Mouse (Mus musculus) liver, embryonic 11.5 days (tissue): Measurements from ENCODE around the gene Gm11172. TPM values are rescaled to one million over a fixed set of nuclear protein-coding genes. Genes with fewer than 3 reads are reported as not detected.

Experiments used
- ATAC-seq: fragments of 200-750 bp; cut with Nextera tagmentation; replicated peaks from 2 replicates; pipeline ENCODE4 v1.8.0; 2017; ENCODE audit warnings: moderate number of reproducible peaks, mild to moderate bottlenecking, moderate TSS enrichment, moderate library complexity; ENCODE audit not compliant: low FRiP score
- DNase-seq: peaks from one replicate; pipeline ENCODE4 v3.0.0-alpha.2; 2017; ENCODE audit warnings: low spot score
- H3K27ac ChIP-seq: fragments of 300-500 bp; sonication (generic); 2 replicates; pipeline ENCODE4 v1.5.1; 2014; ENCODE audit warnings: mild to moderate bottlenecking, low read depth, low read length, control low read depth
- H3K27me3 ChIP-seq: fragments of 300-500 bp; sonication (generic); replicated peaks from 2 replicates; pipeline ENCODE4 v1.6.1; 2014; ENCODE audit warnings: low read length, mixed read lengths; ENCODE audit not compliant: control insufficient read depth, insufficient read depth
- H3K36me3 ChIP-seq: fragments of 300-500 bp; sonication (generic); 2 replicates; pipeline ENCODE4 v1.6.1; 2014; ENCODE audit warnings: mild to moderate bottlenecking, low read length, moderate library complexity, mixed read lengths; ENCODE audit not compliant: control insufficient read depth, insufficient read depth
- H3K4me1 ChIP-seq: fragments of 300-500 bp; sonication (generic); replicated peaks from 2 replicates; pipeline ENCODE4 v1.6.1; 2014; ENCODE audit warnings: low read length, mixed read lengths; ENCODE audit not compliant: control insufficient read depth, insufficient read depth
- H3K4me2 ChIP-seq: fragments of 300-500 bp; sonication (generic); 2 replicates; pipeline ENCODE4 v1.6.1; 2014; ENCODE audit warnings: mild to moderate bottlenecking, control low read depth, moderate library complexity
- H3K4me3 ChIP-seq: fragments of 300-500 bp; sonication (generic); 2 replicates; pipeline ENCODE4 v1.5.1; 2014; ENCODE audit warnings: low read depth, low read length, control low read depth
- H3K9ac ChIP-seq: fragments of 300-500 bp; sonication (generic); 2 replicates; pipeline ENCODE4 v1.6.1; 2014; ENCODE audit warnings: low read depth, low read length, control low read depth
- H3K9me3 ChIP-seq: fragments of 300-500 bp; sonication (generic); 2 replicates; pipeline ENCODE4 v1.6.1; 2016; ENCODE audit warnings: low read length, inconsistent platforms, mixed read lengths; ENCODE audit not compliant: control insufficient read depth
- WGBS: fragments of 180-500 bp; shearing (Covaris S2); extraction: QIAGEN DNeasy Blood & Tissue Kit; methylation state at CpG from one replicate; pipeline ENCODE4 v1.1.7; 2014; 5-methylcytosine and 5-hydroxymethylcytosine counted together
- polyA plus RNA-seq: library from polyadenylated mRNA; unstranded; fragments of >200 nt; fragmentation: Nextera tagmentation; extraction: Ambion mirVana; gene quantifications from 2 replicates; pipeline ENCODE4 v1.2.1, GENCODE M21; 2014

The Gm11172 gene
- polyA plus RNA-seq, 1 experiment from 2014 or later: not detected

DNA sequence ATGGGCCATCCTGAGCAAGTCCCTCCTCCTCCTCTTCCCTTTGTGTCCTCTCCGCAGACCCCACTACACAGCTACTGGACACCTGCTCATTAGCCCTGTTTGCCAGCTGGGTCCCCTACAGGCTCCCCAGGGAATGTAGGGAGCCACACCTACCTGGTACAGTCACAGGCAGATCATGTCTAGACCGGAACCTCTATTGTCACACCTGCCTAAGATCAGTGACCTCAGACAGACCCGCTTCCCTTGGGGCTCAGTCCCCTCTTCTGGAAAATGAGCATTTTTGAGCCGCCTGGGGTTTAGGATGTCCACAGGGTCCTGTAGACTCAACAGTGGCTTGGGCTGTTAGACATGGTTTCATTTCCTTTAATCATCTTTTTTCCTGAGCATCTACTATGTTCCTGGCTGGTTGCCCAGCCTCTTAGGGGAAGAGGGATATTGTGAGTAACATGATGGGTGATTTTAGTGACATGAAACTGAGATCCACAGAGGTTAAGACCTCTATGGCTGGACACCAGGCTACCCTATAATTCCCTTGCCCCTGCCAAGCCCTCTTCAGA lies 5.9 kb downstream of the Gm11172 start:
- WGBS: 86% methylated on average over 4 of the region's 4 CpGs
- no peak overlapping the region for H3K9ac ChIP-seq
- no peak overlapping the region for H3K27ac ChIP-seq
- no peak for ATAC-seq
- H3K27me3 ChIP-seq: no peaks in the 10 kb centered on the region
- H3K4me3 ChIP-seq: no peak overlapping the region
- H3K4me1 ChIP-seq: no peaks in the 10 kb centered on the region
- no peaks in the 10 kb centered on the region for H3K9me3 ChIP-seq
- H3K4me2 ChIP-seq: no peak overlapping the region
- no peak for DNase-seq
- H3K36me3 ChIP-seq: no peaks in the 10 kb centered on the region

DNA sequence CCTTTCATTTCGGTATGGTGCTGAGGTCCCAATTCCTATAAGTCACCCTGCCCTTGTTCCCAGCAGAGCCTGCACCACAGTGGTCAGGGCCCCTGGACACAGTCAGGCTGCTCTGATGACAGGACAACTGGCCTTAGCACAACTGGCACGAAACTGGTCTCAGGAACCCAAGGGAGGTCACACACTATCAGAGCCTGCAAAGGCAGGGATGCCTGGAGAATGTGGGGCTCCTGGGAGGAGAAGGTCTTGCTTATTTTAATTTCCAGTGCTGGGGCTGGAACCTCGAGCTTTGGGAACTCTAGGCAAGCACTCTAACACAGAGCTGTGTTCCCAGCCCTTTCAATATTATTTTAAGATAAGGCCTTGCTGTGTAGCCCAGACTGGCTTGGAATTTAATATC lies 7.3 kb downstream of the Gm11172 start:
- Histone ChIP-seq H3K4me3 (no peak overlapping the region), H3K9ac (no peak overlapping the region), H3K4me1 (no peaks in the 10 kb centered on the region), H3K27ac (no peak overlapping the region), H3K9me3 (no peaks in the 10 kb centered on the region), H3K27me3 (no peaks in the 10 kb centered on the region), H3K4me2 (no peak overlapping the region), H3K36me3 (no peaks in the 10 kb centered on the region)
- DNase-seq: no peak
- no peak for ATAC-seq
- 63% methylated on average over 3 of the region's 3 CpGs for WGBS

DNA sequence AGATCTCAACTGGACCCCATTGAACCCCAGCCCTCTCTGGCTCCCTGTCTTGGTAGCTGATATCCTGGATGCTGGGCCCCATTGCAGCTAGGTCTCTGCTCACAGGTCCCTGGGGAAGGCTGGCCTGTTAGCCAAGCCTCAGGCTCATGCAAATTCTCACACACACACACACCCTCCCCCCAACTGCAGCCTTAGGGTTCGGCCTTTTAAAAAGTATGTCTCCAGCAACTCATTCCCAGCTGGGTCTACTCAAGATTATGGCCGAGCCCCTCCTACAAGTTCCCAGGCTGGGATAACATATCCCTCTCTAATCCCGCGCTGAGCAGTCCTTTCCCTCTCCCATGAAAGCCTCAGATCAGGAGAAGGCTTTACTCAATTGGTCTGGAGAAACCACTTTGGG lies 8.7 kb downstream of the Gm11172 start:
- H3K4me3 ChIP-seq: no peak overlapping the region
- H3K9me3 ChIP-seq: no peaks in the 10 kb centered on the region
- no peak overlapping the region for H3K27ac ChIP-seq
- H3K27me3 ChIP-seq: no peaks in the 10 kb centered on the region
- H3K4me1 ChIP-seq: no peaks in the 10 kb centered on the region
- no peak overlapping the region for H3K4me2 ChIP-seq
- no peak overlapping the region for H3K9ac ChIP-seq
- DNase-seq (no peak), ATAC-seq (no peak)
- no peaks in the 10 kb centered on the region for H3K36me3 ChIP-seq
- WGBS: 67% methylated on average over 4 of the region's 4 CpGs

DNA sequence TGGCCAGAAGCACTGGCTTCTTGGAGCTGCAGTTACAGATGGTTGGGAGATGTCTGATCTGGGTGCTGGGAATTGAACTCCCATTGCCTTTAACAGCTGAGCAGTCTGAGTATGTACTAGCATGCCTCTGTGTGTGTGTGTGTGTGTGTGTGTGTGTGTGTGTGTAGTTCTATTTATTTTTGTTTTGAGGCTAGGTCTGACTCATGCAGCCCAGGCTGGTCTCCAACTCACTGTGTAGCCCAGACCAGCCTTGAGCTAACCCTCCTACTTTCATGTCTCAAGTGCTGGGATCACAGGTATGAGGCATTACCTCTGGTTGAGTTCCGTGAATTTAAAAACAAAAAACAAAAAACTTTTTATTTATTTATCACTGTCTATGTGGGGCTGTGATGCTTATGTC lies 11.8 kb downstream of the Gm11172 start:
- DNase-seq: no peak
- H3K4me1 ChIP-seq: no peaks in the 10 kb centered on the region
- ATAC-seq: no peak
- WGBS: 89% methylated on average over 1 of the region's 1 CpGs
- no peak overlapping the region for H3K4me2 ChIP-seq
- H3K9me3 ChIP-seq: no peaks in the 10 kb centered on the region
- peaks cover 2% of the 10 kb centered on the region; the same call in 1 of the 2 replicates for H3K27me3 ChIP-seq
- H3K4me3 ChIP-seq: no peak overlapping the region
- no peak overlapping the region for H3K27ac ChIP-seq
- H3K36me3 ChIP-seq: no peaks in the 10 kb centered on the region
- no peak overlapping the region for H3K9ac ChIP-seq

DNA sequence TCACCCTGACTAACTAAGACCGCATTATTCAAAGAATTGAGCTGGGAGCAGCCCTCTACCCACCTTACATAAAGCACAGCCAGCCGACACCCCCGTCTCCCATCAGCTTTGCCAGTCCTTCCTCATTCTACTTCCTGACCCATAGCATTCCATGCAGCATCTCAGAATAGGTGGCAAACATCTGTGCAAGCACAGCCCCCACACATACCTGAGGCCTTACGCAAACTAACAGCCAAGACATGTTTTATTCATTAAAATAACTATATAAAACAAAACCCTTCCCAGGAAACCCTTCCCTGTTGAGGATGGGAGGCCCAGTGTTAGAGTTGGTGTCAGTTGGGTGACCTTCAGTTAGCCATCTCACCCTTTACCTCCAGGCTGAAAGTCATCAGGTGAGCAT lies 13.1 kb downstream of the Gm11172 start:
- no peak for ATAC-seq
- no peak overlapping the region for H3K27ac ChIP-seq
- no peak overlapping the region for H3K4me2 ChIP-seq
- no peaks in the 10 kb centered on the region for H3K4me1 ChIP-seq
- no peak overlapping the region for H3K9ac ChIP-seq
- no peaks in the 10 kb centered on the region for H3K36me3 ChIP-seq
- H3K27me3 ChIP-seq: peaks cover 2% of the 10 kb centered on the region; the same call in 1 of the 2 replicates
- WGBS: 74% methylated on average over 4 of the region's 4 CpGs
- no peak for DNase-seq
- no peaks in the 10 kb centered on the region for H3K9me3 ChIP-seq
- no peak overlapping the region for H3K4me3 ChIP-seq

DNA sequence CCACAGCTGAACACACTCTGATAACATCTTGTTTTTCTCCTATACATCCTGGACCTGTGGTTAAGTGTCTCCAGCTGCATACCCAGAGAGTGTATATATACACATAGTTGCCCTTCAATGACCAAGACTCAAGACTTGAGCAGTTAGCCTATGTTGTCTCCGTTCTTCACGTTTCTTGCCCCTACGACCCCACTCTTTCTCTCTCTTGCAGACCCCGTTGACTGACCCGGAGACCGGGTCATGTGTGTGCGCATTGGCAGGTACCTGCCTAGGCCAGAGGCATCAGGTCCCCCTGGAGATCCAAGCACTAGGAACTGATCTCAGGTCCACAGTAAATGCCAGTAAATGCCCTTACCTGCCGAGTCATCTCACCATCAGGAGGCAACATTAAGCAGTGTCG lies 14.6 kb downstream of the Gm11172 start:
- no peak for ATAC-seq
- no peak for DNase-seq
- H3K9me3 ChIP-seq: no peaks in the 10 kb centered on the region
- peaks cover 2% of the 10 kb centered on the region; the same call in 1 of the 2 replicates for H3K27me3 ChIP-seq
- no peaks in the 10 kb centered on the region for H3K36me3 ChIP-seq
- H3K4me3 ChIP-seq: no peak overlapping the region
- no peaks in the 10 kb centered on the region for H3K4me1 ChIP-seq
- WGBS: 85% methylated on average over 9 of the region's 9 CpGs
- no peak overlapping the region for H3K4me2 ChIP-seq
- H3K27ac ChIP-seq: no peak overlapping the region
- no peak overlapping the region for H3K9ac ChIP-seq

DNA sequence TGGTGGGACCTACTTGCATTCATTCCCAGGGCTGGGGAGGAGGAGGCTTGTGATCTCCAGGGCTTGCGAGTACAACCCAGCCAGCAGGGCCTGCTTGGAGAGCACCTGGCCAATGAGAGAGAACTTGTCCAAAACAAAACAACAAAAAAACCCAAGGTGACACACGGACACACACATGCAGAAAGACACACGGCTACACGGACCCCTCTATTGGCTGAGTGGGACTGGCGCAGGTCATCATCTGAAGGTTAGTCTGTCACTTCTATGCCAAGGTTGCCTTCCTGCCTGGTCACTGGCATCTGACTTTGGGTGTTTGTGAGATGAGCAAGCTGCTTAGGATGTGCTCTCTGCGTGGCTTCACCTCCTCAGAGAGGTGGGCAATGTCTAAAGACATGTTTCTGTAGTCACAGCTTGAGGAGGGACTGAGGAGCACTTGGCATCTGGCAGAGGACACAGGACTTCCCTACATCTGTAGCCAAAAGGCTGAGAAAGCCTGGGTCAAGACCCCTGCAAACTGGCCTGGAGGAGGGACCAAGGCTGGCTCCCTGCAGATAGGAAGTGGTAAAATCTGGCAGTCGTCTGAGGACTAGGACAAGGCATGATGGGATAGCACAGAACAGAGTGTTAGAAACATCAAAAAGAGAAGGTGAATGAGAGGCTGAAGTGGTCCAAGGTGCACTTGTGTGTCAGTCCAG lies 15.2 kb downstream of the Gm11172 start:
- Histone ChIP-seq H3K27ac (no peak overlapping the region), H3K4me2 (no peak overlapping the region; the same call in 1 of the 2 replicates), H3K27me3 (peaks cover 2% of the 10 kb centered on the region; the same call in 1 of the 2 replicates), H3K4me1 (no peaks in the 10 kb centered on the region), H3K4me3 (no peak overlapping the region), H3K9ac (no peak overlapping the region), H3K9me3 (no peaks in the 10 kb centered on the region), H3K36me3 (no peaks in the 10 kb centered on the region)
- 69% methylated on average over 7 of the region's 7 CpGs for WGBS
- no peak for DNase-seq
- ATAC-seq: no peak

DNA sequence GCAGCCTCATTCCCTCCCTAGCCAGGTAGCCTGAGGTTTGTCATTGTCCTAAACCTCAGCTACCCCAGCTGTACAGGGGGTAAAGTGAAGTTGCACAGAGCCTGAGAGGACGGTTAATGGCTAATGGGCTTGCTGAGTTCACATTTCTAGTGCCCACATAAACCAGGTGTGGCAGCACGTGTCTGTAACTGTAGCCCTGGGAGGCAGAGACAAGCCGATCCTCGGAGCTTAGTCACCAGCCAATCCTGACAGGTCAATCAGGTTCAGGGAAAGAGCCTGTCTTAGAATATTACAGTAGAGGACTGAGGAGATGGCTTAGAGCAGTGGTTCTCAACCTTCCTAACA lies 15.7 kb downstream of the Gm11172 start:
- no peak for DNase-seq
- Histone ChIP-seq H3K4me2 (no peak overlapping the region), H3K4me1 (no peaks in the 10 kb centered on the region), H3K27me3 (peaks cover 5% of the 10 kb centered on the region; the same call in 1 of the 2 replicates), H3K9ac (no peak overlapping the region), H3K9me3 (no peaks in the 10 kb centered on the region), H3K4me3 (no peak overlapping the region), H3K36me3 (no peaks in the 10 kb centered on the region), H3K27ac (no peak overlapping the region)
- 64% methylated on average over 4 of the region's 4 CpGs for WGBS
- ATAC-seq: no peak

DNA sequence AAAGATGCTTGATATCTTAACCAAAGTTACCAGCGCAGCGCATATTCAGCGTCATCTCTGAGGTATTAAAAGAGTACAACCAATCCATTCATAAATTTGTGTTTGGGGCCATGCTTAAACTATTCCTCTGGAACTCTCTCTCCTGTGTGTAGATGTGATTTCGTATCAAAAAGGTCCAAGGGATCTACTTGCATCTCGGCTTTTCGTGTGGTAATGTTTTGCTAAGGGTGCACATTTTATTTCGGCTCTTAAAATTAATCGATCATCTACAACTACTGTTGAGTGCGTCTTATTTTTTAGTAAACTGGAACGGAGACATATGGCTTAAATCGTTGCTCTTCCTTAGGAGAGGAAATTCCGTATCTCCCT lies 21.8 kb downstream of the Gm11172 start:
- peak overlapping the region; percentile 89 for H3K4me3 ChIP-seq
- H3K9me3 ChIP-seq: no peaks in the 10 kb centered on the region
- DNase-seq (no peak), ATAC-seq (no peak)
- WGBS: 9% methylated on average over 12 of the region's 12 CpGs
- H3K4me2 ChIP-seq: peak overlapping the region; percentile 99
- 0 out of 2 replicates have a peak, but pooled peaks cover 3% of the 10 kb centered on the region for H3K27me3 ChIP-seq
- H3K27ac ChIP-seq: no peak overlapping the region
- H3K36me3 ChIP-seq: no peaks in the 10 kb centered on the region
- H3K4me1 ChIP-seq: peaks cover 13% of the 10 kb centered on the region
- peak overlapping the region; percentile 93 for H3K9ac ChIP-seq
